Mouse (Mus musculus) kidney, embryonic 14.5 days (tissue): Measurements from ENCODE around the gene Slc29a1. TPM values are rescaled to one million over a fixed set of nuclear protein-coding genes. Genes with fewer than 3 reads are reported as not detected.

Experiments
- ATAC-seq: fragments of 200-750 bp; cut with Nextera tagmentation; 2 replicates; pipeline ENCODE4 v1.8.0; 2017; ENCODE audit warnings: moderate number of reproducible peaks, mild to moderate bottlenecking, moderate TSS enrichment, moderate library complexity; ENCODE audit not compliant: low FRiP score, low TSS enrichment
- H3K27ac ChIP-seq: fragments of 300-500 bp; sonication (generic); 2 replicates; pipeline ENCODE4 v1.5.1; 2014; ENCODE audit warnings: low read depth, mild to moderate bottlenecking, low read length, moderate library complexity, mixed read lengths
- H3K27me3 ChIP-seq: fragments of 300-500 bp; sonication (generic); 2 replicates; pipeline ENCODE4 v1.6.1; 2014; ENCODE audit warnings: mild to moderate bottlenecking, low read length; ENCODE audit not compliant: control insufficient read depth, insufficient read depth
- H3K36me3 ChIP-seq: fragments of 300-500 bp; sonication (generic); 2 replicates; pipeline ENCODE4 v1.6.1; 2014; ENCODE audit warnings: low read length, mixed read lengths; ENCODE audit not compliant: control insufficient read depth, insufficient read depth
- H3K4me1 ChIP-seq: fragments of 300-500 bp; sonication (generic); 2 replicates; pipeline ENCODE4 v1.6.1; 2014; ENCODE audit warnings: low read length, mixed read lengths; ENCODE audit not compliant: control insufficient read depth, insufficient read depth
- H3K4me2 ChIP-seq: fragments of 300-500 bp; sonication (generic); replicated peaks from 2 replicates; pipeline ENCODE4 v1.6.1; 2014; ENCODE audit warnings: low read depth, mild to moderate bottlenecking, low read length
- H3K4me3 ChIP-seq: fragments of 300-500 bp; sonication (generic); 2 replicates; pipeline ENCODE4 v1.5.1; 2014; ENCODE audit warnings: mild to moderate bottlenecking, low read length
- H3K9ac ChIP-seq: fragments of 300-500 bp; sonication (generic); 2 replicates; pipeline ENCODE4 v1.6.1; 2014; ENCODE audit warnings: low read depth, mild to moderate bottlenecking, low read length, moderate library complexity
- H3K9me3 ChIP-seq: fragments of 300-500 bp; sonication (generic); 2 replicates; pipeline ENCODE4 v1.6.1; 2016; ENCODE audit warnings: low read length; ENCODE audit not compliant: control insufficient read depth
- WGBS: fragments of 180-500 bp; shearing (Covaris S2); extraction: QIAGEN DNeasy Blood & Tissue Kit; methylation state at CpG from one replicate; pipeline ENCODE4 v1.1.7; 2014; 5-methylcytosine and 5-hydroxymethylcytosine counted together
- polyA plus RNA-seq: library from polyadenylated mRNA; unstranded; fragments of >200 nt; fragmentation: Nextera tagmentation; extraction: Ambion mirVana; gene quantifications from 2 replicates; pipeline ENCODE4 v1.2.1, GENCODE M21; 2014

The Slc29a1 gene
- polyA plus RNA-seq, 1 experiment from 2014 or later = 83.5 TPM

DNA sequence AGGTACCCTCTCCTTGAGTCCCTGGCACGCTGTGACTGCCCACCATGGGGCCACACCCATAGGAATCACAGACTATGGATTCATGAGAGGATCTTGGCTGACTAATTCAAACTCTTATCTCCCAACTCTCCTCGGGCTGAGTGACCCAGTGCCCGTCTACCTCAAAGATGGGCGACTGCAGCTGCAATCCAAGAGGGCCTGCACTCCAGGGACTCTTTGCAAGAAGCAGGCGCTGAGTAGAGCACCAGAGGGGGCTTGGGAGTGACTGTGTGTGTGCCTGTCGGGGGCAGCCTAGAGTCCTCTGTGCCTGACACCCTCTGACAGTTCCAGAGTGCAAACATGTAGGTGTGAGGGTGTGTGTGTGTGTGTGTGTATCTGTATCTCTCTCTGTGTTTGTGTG lies 57.3 kb downstream of the Slc29a1 start:
- Histone ChIP-seq H3K27me3 (peaks cover 80% of the 10 kb centered on the region), H3K9me3 (no peaks in the 10 kb centered on the region), H3K9ac (no peak overlapping the region), H3K4me3 (no peak overlapping the region), H3K36me3 (no peaks in the 10 kb centered on the region), H3K27ac (no peak overlapping the region), H3K4me1 (peaks cover 13% of the 10 kb centered on the region), H3K4me2 (no peak overlapping the region)
- 38% methylated on average over 6 of the region's 6 CpGs for WGBS
- ATAC-seq = no peak

DNA sequence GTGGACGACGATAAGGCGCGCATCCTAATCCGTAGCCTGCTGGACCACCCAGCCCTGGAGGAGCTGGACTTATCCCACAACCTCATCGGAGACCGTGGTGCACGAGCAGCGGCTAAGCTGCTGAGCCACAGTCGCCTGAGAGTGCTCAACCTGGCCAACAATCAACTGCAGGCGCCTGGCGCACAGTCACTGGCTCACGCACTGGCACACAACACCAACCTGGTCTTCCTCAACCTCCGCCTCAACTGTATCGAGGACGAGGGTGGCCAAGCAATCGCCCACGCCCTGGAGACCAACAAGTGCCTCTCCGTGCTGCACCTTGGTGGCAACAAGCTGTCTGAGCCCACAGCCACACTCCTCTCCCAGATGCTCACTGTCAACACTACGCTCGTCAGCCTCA lies 59.7 kb downstream of the Slc29a1 start:
- Histone ChIP-seq H3K4me1 (peaks cover 1% of the 10 kb centered on the region; the same call in 1 of the 2 replicates), H3K4me2 (no peak overlapping the region), H3K4me3 (no peak overlapping the region), H3K27ac (no peak overlapping the region), H3K27me3 (peaks cover 69% of the 10 kb centered on the region), H3K9ac (no peak overlapping the region), H3K36me3 (no peaks in the 10 kb centered on the region), H3K9me3 (no peaks in the 10 kb centered on the region)
- ATAC-seq = no peak
- WGBS = 81% methylated on average over 21 of the region's 21 CpGs

DNA sequence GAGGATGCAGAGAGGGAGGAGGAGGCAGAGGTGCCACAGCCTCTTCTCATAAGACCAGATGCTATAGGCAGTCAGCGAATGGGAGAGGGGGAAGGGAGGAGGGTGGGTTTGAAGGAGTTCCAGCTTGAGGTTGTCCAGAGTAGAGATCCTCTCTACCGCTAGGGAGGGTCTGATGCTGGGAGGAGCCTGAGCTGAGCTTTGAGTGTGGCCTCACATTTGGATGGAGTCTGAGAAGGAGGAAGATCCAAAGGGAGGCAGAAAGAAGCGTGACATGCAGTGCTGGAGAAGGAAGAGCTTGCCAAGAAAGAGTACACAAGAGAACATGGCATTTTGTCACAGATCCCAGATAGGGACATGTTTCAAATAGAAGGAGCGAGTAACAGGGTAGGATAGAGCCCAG lies 61.0 kb downstream of the Slc29a1 start:
- H3K9ac ChIP-seq = no peak overlapping the region
- WGBS = 61% methylated on average over 4 of the region's 4 CpGs
- ATAC-seq = no peak
- H3K27me3 ChIP-seq = peaks cover 63% of the 10 kb centered on the region
- no peaks in the 10 kb centered on the region for H3K36me3 ChIP-seq
- no peaks in the 10 kb centered on the region for H3K4me1 ChIP-seq
- H3K9me3 ChIP-seq = no peaks in the 10 kb centered on the region
- H3K4me2 ChIP-seq = no peak overlapping the region
- H3K27ac ChIP-seq = no peak overlapping the region
- no peak overlapping the region for H3K4me3 ChIP-seq

DNA sequence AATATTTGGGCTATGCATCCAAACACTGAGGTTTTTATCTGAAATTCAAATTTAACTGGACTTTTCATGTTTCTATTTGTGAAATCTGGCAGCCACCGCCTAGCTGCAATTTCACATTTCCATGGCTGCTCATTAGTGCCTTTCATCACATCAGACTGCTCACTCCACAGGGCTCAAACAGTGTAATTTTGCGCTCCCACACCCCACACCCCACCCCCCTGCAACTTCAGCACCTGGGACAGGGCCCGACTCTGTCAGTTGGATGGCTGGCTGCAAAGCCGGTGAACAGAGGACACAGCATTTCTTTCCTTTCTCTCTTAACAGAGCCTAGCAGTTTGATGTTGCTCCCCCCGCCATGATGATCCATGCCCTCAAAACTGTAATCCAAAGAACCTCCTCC lies 63.1 kb downstream of the Slc29a1 start:
- H3K4me2 ChIP-seq = no peak overlapping the region
- H3K27me3 ChIP-seq = peaks cover 49% of the 10 kb centered on the region
- H3K4me1 ChIP-seq = no peaks in the 10 kb centered on the region
- ATAC-seq = no peak; the same call in 1 of the 2 replicates
- 8% methylated on average over 5 of the region's 5 CpGs for WGBS
- no peak overlapping the region for H3K27ac ChIP-seq
- H3K9me3 ChIP-seq = no peaks in the 10 kb centered on the region
- no peaks in the 10 kb centered on the region for H3K36me3 ChIP-seq
- no peak overlapping the region for H3K9ac ChIP-seq
- H3K4me3 ChIP-seq = no peak overlapping the region

Other genes starting within 250 kb of the Slc29a1 start
- gene Cdc5l, start 165.9 kb downstream of the Slc29a1 start, polyA plus RNA-seq = 69.3 and 73.5 TPM in 2 replicates
- 0.46 and 0.76 TPM in 2 replicates for gene Spats1, start 124.2 kb downstream of the Slc29a1 start, polyA plus RNA-seq
- 11.8 and 18.5 TPM in 2 replicates for gene Aars2, start 92.8 kb downstream of the Slc29a1 start, polyA plus RNA-seq
- 0.61 and 0.70 TPM in 2 replicates for gene Tcte1, start 76.2 kb downstream of the Slc29a1 start, polyA plus RNA-seq
- 1.7 and 2.0 TPM in 2 replicates for gene Tmem151b, start 49.9 kb downstream of the Slc29a1 start, polyA plus RNA-seq
- gene Nfkbie, start 43.9 kb downstream of the Slc29a1 start, polyA plus RNA-seq = 3.5 and 4.8 TPM in 2 replicates
- 122 and 140 TPM in 2 replicates for gene Slc35b2, start 35.7 kb downstream of the Slc29a1 start, polyA plus RNA-seq
- 1,653 and 1,961 TPM in 2 replicates for gene Hsp90ab1, start 26.3 kb downstream of the Slc29a1 start, polyA plus RNA-seq
- gene Mymx, start 2.5 kb upstream of the Slc29a1 start, polyA plus RNA-seq = 4.2 and 5.1 TPM in 2 replicates
- 0.10 TPM in 1 of 2 replicates, not detected in the other for gene Capn11, start 59.7 kb upstream of the Slc29a1 start, polyA plus RNA-seq
- 154 and 192 TPM in 2 replicates for gene Mrpl14, start 86.7 kb upstream of the Slc29a1 start, polyA plus RNA-seq
- gene Tmem63b, start 87.3 kb upstream of the Slc29a1 start, polyA plus RNA-seq = 23.1 and 28.0 TPM in 2 replicates
- gene 1600014C23Rik, start 134.2 kb upstream of the Slc29a1 start, polyA plus RNA-seq = 0.62 TPM in 1 of 2 replicates, not detected in the other